In the genomic region with DNA sequence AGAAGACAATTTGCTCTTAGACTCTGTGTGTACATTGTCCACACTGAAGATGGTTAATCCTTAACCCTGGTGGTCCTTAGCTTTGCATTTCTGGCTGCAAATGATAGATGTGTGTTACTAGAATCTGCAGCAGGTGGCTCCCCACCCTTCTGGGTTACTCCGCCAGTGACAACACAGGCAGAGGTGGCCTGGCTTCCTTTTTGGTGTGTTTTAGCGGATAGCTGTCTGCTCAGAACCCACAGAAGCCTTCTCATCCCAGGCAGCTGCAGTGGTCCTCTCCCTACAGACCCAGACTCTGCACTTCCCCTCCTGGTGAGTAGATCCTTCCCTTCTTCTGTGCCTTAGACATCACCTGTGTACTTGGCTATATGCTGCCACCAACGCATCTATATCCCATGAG, we compare ENCODE assay signal across 14 mouse cellular contexts. TPM values are rescaled to one million over a fixed set of nuclear protein-coding genes. Genes with fewer than 3 reads are reported as not detected.
"Had no signal": no experiment of that assay in that cellular context is flagged by ENCODE, and none has a peak within 500 bp of the region (broad histone marks: within the 10 kb centered on the region; RNA-seq: fewer than 3 reads in every experiment).

No protein-coding gene starts in this region.

- H3K9ac ChIP-seq: intestine, embryonic 15.5 days; limb, embryonic 15.5 days; liver, embryonic 12.5 days; lung, embryonic 14.5 days; neural tube, embryonic 13.5 days had no signal

- H3K4me2 ChIP-seq: intestine, embryonic 15.5 days; limb, embryonic 15.5 days; liver, embryonic 12.5 days; lung, embryonic 14.5 days; neural tube, embryonic 13.5 days had no signal

- H3K27ac ChIP-seq: intestine, embryonic 15.5 days; limb, embryonic 15.5 days; liver, embryonic 12.5 days; midbrain, embryonic 10.5 days; neural tube, embryonic 13.5 days had no signal

- H3K9me3 ChIP-seq: intestine, embryonic 15.5 days; limb, embryonic 15.5 days; liver, embryonic 12.5 days; midbrain, embryonic 10.5 days; neural tube, embryonic 13.5 days had no signal

- ATAC-seq: intestine, embryonic 15.5 days; liver, embryonic 12.5 days had no signal

- H3K36me3 ChIP-seq: intestine, embryonic 15.5 days; limb, embryonic 15.5 days; liver, embryonic 12.5 days; midbrain, embryonic 10.5 days; neural tube, embryonic 13.5 days had no signal

- H3K4me1 ChIP-seq: intestine, embryonic 15.5 days; limb, embryonic 15.5 days; liver, embryonic 12.5 days; midbrain, embryonic 10.5 days; neural tube, embryonic 13.5 days had no signal

- H3K4me3 ChIP-seq: intestine, embryonic 15.5 days; limb, embryonic 15.5 days; liver, embryonic 12.5 days; midbrain, embryonic 10.5 days; neural tube, embryonic 13.5 days had no signal

- H3K27me3 ChIP-seq: intestine, embryonic 15.5 days; limb, embryonic 15.5 days; liver, embryonic 12.5 days; neural tube, embryonic 13.5 days had no signal

- DNase-seq: kidney, adult 2 months; kidney, postnatal 25 days; layer of hippocampus, postnatal 36 days; lung, embryonic 14.5 days; lung, postnatal 10 days; midbrain, embryonic 14.5 days; retina, postnatal 1 day had no signal

RNA-seq across cellular contexts. Expression of a gene that starts 39.3 kb away (rescaled TPM):
- total RNA-seq: layer of hippocampus, postnatal 36 days; left cerebral cortex, adult 8-10 months; left cerebral cortex, postnatal 25 days had no signal
